Mouse (Mus musculus): Measurements from ENCODE around the gene Dop1a. TPM values are rescaled to one million over a fixed set of nuclear protein-coding genes. Genes with fewer than 3 reads are reported as not detected.

Dop1a gene
- polyA plus RNA-seq, 1 experiment from 2014 or later = 28.8 TPM

DNA sequence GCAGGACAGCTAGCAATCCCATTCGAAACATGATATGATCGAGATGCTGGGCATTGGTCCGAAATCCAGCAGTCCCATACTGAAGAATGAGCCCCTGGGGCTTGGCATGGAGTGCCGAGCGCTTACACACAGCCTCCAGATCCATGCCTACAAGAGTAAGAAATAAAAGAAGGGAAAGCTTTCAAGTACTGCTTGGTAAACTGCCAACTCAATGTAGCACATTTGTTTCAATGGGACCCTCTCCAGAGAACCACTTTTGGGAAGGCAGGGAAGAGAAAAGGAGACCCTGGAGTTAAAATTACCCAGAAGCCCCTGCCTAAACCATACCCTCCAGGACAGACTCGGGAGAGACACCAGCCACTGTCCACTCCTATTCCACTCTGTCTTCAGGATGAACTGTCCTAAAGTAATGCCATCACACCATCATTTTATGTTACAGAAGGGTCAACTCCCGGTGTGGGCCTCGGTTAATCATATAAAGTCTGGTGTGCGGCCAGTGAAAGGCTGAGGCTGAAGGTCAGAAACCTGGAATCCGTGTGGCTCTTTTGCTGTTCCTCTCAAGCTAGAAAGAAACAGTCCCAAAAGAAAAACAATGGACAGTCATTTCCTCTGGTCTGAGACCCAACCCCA is 103.4 kb downstream of the Dop1a start:
- WGBS = 75% methylated on average over 10 of the region's 10 CpGs
- no peak for ATAC-seq (ENCODE audit: low read depth)
- peaks cover 39% of the 10 kb centered on the region for H3K36me3 ChIP-seq

DNA sequence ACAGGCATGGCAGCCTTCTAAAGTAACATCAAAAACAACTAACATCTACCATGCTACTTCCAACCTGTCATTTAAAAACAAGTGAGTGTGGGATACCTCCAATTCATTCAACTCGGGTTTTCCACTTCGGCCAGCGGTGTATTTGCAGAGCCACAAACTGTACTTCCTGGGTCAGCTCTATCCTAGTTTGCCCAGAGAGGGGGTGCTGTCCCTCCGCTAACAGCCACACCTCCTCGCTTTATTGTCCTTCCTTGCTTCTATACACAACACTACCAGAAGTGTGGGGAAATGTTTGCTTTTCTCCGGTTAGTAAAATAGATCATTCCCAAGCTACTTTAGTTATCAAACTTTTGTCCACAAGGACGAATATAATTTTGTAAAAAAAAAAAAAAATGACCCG is 104.0 kb downstream of the Dop1a start:
- no peaks in the 10 kb centered on the region for H3K27me3 ChIP-seq
- ATAC-seq (ENCODE audit: low read depth) = no peak
- peaks cover 21% of the 10 kb centered on the region for H3K4me1 ChIP-seq (replicated peaks)
- peak overlapping the region; percentile 68 for H3K4me3 ChIP-seq
- peak overlapping the region; percentile 75 for H3K9ac ChIP-seq
- H3K27ac ChIP-seq (replicated peaks) = no peak overlapping the region
- 16% methylated on average over 8 of the region's 8 CpGs for WGBS
- H3K4me2 ChIP-seq = peak overlapping the region; percentile 98
- peaks cover 34% of the 10 kb centered on the region for H3K36me3 ChIP-seq
- H3K9me3 ChIP-seq = no peaks in the 10 kb centered on the region

More for the DNA sequence above, 103.4 kb downstream of the Dop1a start:
- Histone ChIP-seq H3K9me3 (no peaks in the 10 kb centered on the region), H3K4me1 (replicated peaks) (peaks cover 21% of the 10 kb centered on the region), H3K4me2 (peak overlapping the region; percentile 98), H3K9ac (peak overlapping the region; percentile 75), H3K27ac (replicated peaks) (no peak overlapping the region), H3K27me3 (no peaks in the 10 kb centered on the region), H3K4me3 (peak overlapping the region; percentile 68)

DNA sequence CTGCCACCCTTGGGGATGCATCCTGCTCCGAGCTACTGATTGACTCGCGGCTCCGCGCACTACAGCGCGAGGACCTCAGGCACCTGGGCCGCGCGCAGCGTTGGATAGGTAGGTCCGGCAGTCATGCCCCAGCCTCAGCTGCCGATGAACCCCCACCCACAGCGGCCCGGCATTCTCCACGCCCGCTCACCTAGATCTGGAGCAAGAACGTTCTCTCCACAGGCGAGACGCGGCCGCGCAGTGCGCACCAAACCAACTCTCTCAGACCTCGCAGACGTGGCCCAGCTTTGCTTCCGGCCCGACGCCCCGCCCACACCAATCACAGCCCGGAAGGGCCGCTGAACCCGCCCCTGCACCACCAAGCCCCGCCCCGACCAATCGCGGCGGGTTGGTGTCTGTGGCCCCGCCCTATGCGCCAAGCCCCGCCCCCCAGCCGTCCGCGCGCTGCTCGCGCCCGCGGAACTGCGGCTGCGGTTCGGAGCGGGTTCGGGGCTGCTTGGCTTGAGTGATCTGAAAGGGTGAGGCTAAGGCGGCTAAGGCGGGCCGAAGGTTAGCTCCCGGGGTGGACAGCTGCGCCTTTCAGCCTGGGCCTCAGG is 104.7 kb downstream of the Dop1a start, which contains the start of the genes Pgm3 and Rwdd2a:
Gene Pgm3, minus strand, starts transcription at position 303 of the 596 bp plus-strand sequence.
Gene Rwdd2a, plus strand, starts transcription at position 452 of the 596 bp plus-strand sequence.
- Histone ChIP-seq H3K4me2 (peak within 1 kb of the TSS; percentile 98), H3K4me3 (peak within 1 kb of the TSS; percentile 68), H3K9ac (peak within 1 kb of the TSS; percentile 79), H3K27me3 (no peaks in the 10 kb centered on the region), H3K4me1 (replicated peaks) (peaks cover 21% of the 10 kb centered on the region), H3K36me3 (peaks cover 27% of the 10 kb centered on the region), H3K9me3 (no peaks in the 10 kb centered on the region), H3K27ac (replicated peaks) (peak within 1 kb of the TSS; percentile 76)
- under 1% methylated on average over 59 of the region's 59 CpGs for WGBS
- peak; percentile 99 for ATAC-seq (ENCODE audit: low read depth)

DNA sequence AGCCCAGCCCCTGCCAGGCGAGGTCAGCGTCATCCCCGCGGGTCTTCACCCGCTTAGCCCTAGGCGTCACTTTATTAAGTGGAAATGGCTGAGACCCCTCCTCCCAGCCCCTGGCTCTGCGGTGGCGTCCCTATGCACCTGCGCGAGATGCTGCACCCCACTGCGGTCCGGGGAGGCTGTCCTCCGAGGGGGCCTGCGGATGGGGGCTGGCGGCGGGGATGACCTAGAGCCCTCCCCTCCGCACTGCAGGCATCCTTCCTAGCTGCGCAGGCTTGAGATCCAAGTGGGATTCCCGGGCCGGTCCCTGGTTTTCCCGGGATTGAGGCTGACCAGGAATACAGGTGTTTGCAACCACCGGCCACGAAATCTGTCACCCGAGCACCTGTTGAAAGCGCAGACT is 105.2 kb downstream of the Dop1a start:
- Histone ChIP-seq H3K36me3 (peaks cover 22% of the 10 kb centered on the region), H3K9ac (peak overlapping the region; percentile 79), H3K9me3 (no peaks in the 10 kb centered on the region), H3K4me1 (replicated peaks) (peaks cover 21% of the 10 kb centered on the region), H3K4me3 (peak overlapping the region; percentile 68), H3K27ac (replicated peaks) (0 out of 2 replicates have a peak overlapping the region, but pooled peaks have one; percentile 33), H3K27me3 (no peaks in the 10 kb centered on the region), H3K4me2 (peak overlapping the region; percentile 98)
- under 1% methylated on average over 25 of the region's 25 CpGs for whole genome bisulfite sequencing
- ATAC-seq (ENCODE audit: low read depth) = peak; percentile 67

DNA sequence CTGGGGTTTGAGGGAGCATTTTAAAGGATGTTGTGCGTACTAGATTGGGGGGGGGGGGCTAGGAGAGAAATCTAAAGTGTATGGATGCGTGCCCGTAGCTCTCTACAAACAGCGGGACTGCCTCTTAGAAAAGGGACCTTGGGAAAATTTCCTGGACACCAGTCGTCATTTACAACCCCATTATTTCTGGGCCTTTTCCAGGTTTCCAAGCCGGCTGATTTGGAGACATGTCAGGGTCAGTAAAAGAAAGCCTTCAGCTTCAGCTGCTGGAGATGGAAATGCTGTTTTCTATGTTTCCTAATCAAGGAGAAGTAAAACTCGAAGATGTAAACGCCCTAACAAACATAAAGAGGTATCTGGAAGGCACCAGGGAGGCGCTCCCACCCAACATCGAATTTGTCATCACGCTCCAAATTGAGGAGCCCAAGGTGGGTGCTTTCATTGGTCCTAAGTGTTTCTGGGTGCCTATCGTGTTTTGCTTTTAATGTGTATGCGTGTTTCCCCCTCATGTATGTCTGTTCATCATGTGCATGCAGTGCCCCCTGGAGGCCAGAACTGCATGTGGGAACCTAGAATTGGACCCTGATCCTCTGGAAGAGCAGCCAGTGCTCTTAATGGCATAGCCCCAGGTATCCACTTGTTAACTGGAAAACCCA is 105.8 kb downstream of the Dop1a start:
- peaks cover 21% of the 10 kb centered on the region for H3K4me1 ChIP-seq (replicated peaks)
- peak overlapping the region; percentile 68 for H3K4me3 ChIP-seq
- ATAC-seq (ENCODE audit: low read depth) = peak; percentile 7
- no peak overlapping the region for H3K27ac ChIP-seq (replicated peaks)
- no peaks in the 10 kb centered on the region for H3K27me3 ChIP-seq
- peak overlapping the region; percentile 79 for H3K9ac ChIP-seq
- WGBS = 10% methylated on average over 13 of the region's 13 CpGs
- H3K9me3 ChIP-seq = no peaks in the 10 kb centered on the region
- H3K4me2 ChIP-seq = peak overlapping the region; percentile 98
- peaks cover 17% of the 10 kb centered on the region for H3K36me3 ChIP-seq

DNA sequence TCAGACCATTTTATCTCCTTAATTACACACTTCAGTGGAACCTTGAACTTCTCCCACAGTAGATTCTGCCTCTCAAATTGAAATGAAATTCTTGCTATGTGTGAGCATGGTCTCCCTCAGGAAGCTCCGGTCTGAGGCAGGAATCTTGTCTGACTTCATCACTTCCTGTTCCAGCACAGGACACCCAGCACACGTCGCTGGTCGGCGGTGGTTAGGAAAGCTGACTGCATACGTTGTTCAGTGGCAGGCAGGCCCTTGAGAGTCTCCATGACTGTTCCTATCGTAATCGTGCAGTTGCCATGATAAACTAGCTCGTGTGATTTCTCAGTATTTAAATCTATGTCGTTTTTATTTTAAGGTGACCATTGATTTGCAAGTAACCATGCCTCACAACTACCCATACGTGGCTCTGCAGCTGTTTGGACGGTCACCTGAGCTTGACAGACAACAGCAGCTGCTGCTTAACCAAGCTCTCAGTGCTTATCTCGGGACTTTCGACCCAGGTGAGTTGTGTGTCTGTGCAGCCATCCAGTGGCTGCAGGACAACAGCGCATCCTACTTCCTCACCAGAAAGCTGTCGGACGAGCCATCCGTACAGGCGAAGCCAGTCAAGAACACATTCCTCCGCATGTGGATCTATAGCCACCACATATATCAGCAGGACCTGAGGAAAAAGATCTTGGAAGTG is 106.8 kb downstream of the Dop1a start:
- H3K27ac ChIP-seq (replicated peaks) = no peak overlapping the region
- no peak for ATAC-seq (ENCODE audit: low read depth)
- H3K36me3 ChIP-seq = peaks cover 8% of the 10 kb centered on the region
- no peaks in the 10 kb centered on the region for H3K9me3 ChIP-seq
- no peak overlapping the region for H3K9ac ChIP-seq
- H3K4me3 ChIP-seq = no peak overlapping the region
- no peaks in the 10 kb centered on the region for H3K27me3 ChIP-seq
- peaks cover 21% of the 10 kb centered on the region for H3K4me1 ChIP-seq (replicated peaks)
- H3K4me2 ChIP-seq = no peak overlapping the region
- WGBS = 87% methylated on average over 20 of the region's 20 CpGs

DNA sequence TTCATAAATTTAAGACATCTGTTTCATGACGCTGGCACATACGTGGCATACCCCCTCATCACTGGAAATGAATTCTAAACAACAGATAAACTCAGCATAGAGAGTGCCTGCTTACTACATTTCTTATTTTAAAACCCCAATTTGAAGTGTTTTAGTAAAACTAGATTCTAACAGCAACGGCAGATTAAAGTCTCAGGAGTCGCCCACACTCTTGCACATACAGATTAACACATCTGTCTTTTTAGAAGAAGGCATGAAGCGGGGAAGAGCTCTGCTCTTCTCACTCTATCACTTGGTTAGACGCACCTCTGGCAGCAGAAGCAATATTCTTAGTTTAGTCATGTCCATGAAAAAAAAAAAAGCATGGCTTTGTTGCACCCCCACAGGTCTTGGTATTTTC is 108.2 kb downstream of the Dop1a start:
- no peak overlapping the region for H3K27ac ChIP-seq (replicated peaks)
- ATAC-seq (ENCODE audit: low read depth) = no peak
- H3K4me3 ChIP-seq = no peak overlapping the region
- no peaks in the 10 kb centered on the region for H3K27me3 ChIP-seq
- H3K9me3 ChIP-seq = no peaks in the 10 kb centered on the region
- WGBS = 89% methylated on average over 6 of the region's 6 CpGs
- no peak overlapping the region for H3K9ac ChIP-seq
- no peaks in the 10 kb centered on the region for H3K36me3 ChIP-seq
- H3K4me2 ChIP-seq = no peak overlapping the region
- H3K4me1 ChIP-seq (replicated peaks) = peaks cover 19% of the 10 kb centered on the region

DNA sequence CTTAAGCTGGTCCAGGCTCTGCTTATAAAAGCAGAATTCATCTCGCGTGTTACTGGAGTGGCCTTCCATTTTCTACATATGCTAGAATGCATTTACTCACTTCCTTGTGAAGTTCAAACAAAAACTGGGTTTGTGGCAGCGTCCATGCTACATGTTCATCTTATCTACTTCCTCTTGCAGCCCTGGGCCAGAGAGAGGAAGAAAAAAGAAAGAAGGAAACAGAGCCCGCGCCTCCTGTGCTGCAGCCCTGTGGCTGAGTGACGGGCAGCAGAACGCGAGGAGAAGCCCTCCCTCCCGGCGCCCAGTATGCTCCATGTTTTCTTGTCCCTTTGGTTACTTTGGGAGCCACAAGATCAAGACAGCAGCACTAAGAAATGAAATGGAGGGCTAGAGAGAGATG is 112.7 kb downstream of the Dop1a start:
- Histone ChIP-seq H3K9me3 (no peaks in the 10 kb centered on the region), H3K4me3 (no peak overlapping the region), H3K9ac (no peak overlapping the region), H3K36me3 (no peaks in the 10 kb centered on the region), H3K4me2 (no peak overlapping the region), H3K27me3 (no peaks in the 10 kb centered on the region), H3K4me1 (replicated peaks) (no peaks in the 10 kb centered on the region), H3K27ac (replicated peaks) (no peak overlapping the region)
- 93% methylated on average over 10 of the region's 10 CpGs for WGBS
- no peak for ATAC-seq (ENCODE audit: low read depth)

DNA sequence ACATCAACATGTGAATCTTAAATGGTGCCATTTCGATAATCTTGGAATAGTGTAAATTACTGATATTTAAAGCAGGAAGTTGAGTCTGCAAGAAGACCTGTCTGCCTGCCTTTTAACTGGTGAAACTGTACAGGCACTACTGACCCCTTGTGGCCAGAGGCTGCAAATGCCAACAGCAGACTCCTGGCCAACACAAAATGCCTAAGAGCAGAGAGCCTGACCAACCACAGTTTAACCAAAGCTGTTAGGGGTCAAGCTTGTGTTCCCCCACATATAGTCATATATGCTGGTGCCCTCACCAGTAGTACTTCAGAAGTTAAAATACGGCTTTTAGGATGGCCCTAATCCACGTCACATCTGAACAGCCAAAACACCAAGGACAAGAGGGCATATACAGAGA is 116.8 kb downstream of the Dop1a start:
- peak; percentile 43; the same call in 1 of the 2 replicates for ATAC-seq (ENCODE audit: low read depth)

DNA sequence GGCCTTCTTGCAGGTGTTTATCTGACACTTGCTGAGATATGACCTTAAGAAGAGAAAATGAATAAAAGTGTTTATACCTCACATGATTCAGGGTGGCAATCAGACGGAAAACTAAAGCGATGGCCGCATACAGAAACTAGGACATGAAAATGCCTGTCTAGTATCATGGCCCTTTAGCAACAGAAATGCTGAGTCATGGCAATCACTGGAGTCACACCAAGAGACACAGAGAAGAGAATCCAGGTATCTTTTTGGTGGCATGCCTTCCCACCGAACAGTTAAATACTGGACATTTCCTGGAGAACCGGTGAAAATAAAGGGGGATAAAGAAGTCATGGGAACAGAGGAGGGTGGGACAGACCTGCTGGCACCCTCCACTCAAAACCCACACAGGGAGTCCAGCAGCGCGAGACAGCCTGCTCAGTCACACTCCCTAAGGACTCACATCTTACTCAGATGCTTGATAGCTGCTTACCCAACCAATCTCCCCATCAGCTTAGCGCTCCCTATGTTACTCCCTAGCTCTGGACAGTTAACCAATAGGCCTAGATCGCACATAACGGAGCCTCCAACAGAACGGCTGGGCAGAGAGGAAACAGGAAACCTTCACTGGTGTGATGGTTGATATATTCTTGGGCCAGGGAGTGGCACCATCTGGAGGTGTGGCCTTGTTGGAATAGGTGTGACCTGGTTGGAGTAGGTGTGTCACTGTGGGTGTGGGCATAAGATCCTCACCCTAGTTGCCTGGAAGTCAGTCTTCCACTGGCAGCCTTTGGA is 120.3 kb downstream of the Dop1a start:
- H3K4me1 ChIP-seq (replicated peaks) = no peaks in the 10 kb centered on the region
- WGBS = 91% methylated on average over 11 of the region's 11 CpGs
- no peak overlapping the region for H3K4me3 ChIP-seq
- no peak overlapping the region for H3K4me2 ChIP-seq
- H3K27ac ChIP-seq (replicated peaks) = no peak overlapping the region
- no peaks in the 10 kb centered on the region for H3K9me3 ChIP-seq
- H3K9ac ChIP-seq = no peak overlapping the region
- no peaks in the 10 kb centered on the region for H3K36me3 ChIP-seq
- no peak for ATAC-seq (ENCODE audit: low read depth)
- no peaks in the 10 kb centered on the region for H3K27me3 ChIP-seq

More for the DNA sequence above, 116.8 kb downstream of the Dop1a start:
- H3K9me3 ChIP-seq = no peaks in the 10 kb centered on the region
- H3K27me3 ChIP-seq = no peaks in the 10 kb centered on the region
- no peaks in the 10 kb centered on the region for H3K4me1 ChIP-seq (replicated peaks)
- H3K4me3 ChIP-seq = no peak overlapping the region
- 61% methylated on average over 3 of the region's 3 CpGs for WGBS
- H3K27ac ChIP-seq (replicated peaks) = no peak overlapping the region
- H3K36me3 ChIP-seq = no peaks in the 10 kb centered on the region
- H3K9ac ChIP-seq = no peak overlapping the region
- no peak overlapping the region for H3K4me2 ChIP-seq

Measured in neural tube, embryonic 13.5 days (tissue).